Mouse (Mus musculus) hindbrain, embryonic 12.5 days (tissue): ENCODE measurements around the gene Dnajb11. TPM values are rescaled to one million over a fixed set of nuclear protein-coding genes. Genes with fewer than 3 reads are reported as not detected.

Experiments
- ATAC-seq: fragments of 200-750 bp; cut with Nextera tagmentation; 2 replicates; pipeline ENCODE4 v1.8.0; 2017; ENCODE audit warnings: moderate TSS enrichment; ENCODE audit not compliant: low FRiP score
- H3K27ac ChIP-seq: fragments of 300-500 bp; sonication (generic); 2 replicates; pipeline ENCODE4 v1.5.1; 2016; ENCODE audit warnings: mild to moderate bottlenecking
- H3K27me3 ChIP-seq: fragments of 300-500 bp; sonication (generic); 2 replicates; pipeline ENCODE4 v1.6.1; 2016; ENCODE audit warnings: mild to moderate bottlenecking
- H3K36me3 ChIP-seq: fragments of 300-500 bp; sonication (generic); 2 replicates; pipeline ENCODE4 v1.6.1; 2016; ENCODE audit warnings: mild to moderate bottlenecking
- H3K4me1 ChIP-seq: fragments of 300-500 bp; sonication (generic); 2 replicates; pipeline ENCODE4 v1.6.1; 2016
- H3K4me2 ChIP-seq: fragments of 300-500 bp; sonication (generic); replicated peaks from 2 replicates; pipeline ENCODE4 v1.6.1; 2016; ENCODE audit warnings: mild to moderate bottlenecking
- H3K4me3 ChIP-seq: fragments of 300-500 bp; sonication (generic); 2 replicates; pipeline ENCODE4 v1.5.1; 2016; ENCODE audit warnings: mild to moderate bottlenecking
- H3K9ac ChIP-seq: fragments of 300-500 bp; sonication (generic); 2 replicates; pipeline ENCODE4 v1.6.1; 2016; ENCODE audit warnings: mild to moderate bottlenecking, moderate library complexity
- H3K9me3 ChIP-seq: fragments of 300-500 bp; sonication (generic); replicated peaks from 2 replicates; pipeline ENCODE4 v1.6.1; 2016; ENCODE audit warnings: mild to moderate bottlenecking
- WGBS: fragments of 180-500 bp; shearing (Covaris S2); methylation state at CpG from one replicate; pipeline ENCODE4 v1.1.7; 2016; 5-methylcytosine and 5-hydroxymethylcytosine counted together
- polyA plus RNA-seq: library from polyadenylated mRNA; unstranded; fragments of >200 nt; fragmentation: Nextera tagmentation; extraction: Ambion mirVana; gene quantifications from 2 replicates; pipeline ENCODE4 v1.2.1, GENCODE M21; 2016

Dnajb11 gene
- polyA plus RNA-seq = 104 and 112 TPM in 2 replicates

GRCm38 (mm10) chr16:22857431-22858113 is at the start of gene Dnajb11, which contains the start of gene Tbccd1:
Gene Dnajb11 (plus strand): TSS chr16:22857845.
Gene Tbccd1 (minus strand): TSS chr16:22857669.
- Histone ChIP-seq H3K9ac (peak within 1 kb of the TSS; percentile 90), H3K4me2 (peak within 1 kb of the TSS; percentile 73), H3K4me1 (peaks cover 12% of the 10 kb centered on the region), H3K9me3 (no peaks in the 10 kb centered on the region), H3K36me3 (peaks cover 2% of the 10 kb centered on the region), H3K4me3 (peak within 1 kb of the TSS; percentile 99), H3K27me3 (no peaks in the 10 kb centered on the region), H3K27ac (peak within 1 kb of the TSS; percentile 60)
- under 1% methylated on average over 62 of the region's 62 CpGs for WGBS
- ATAC-seq = peak; percentile 100

GRCm38 (mm10) chr16:22811477-22811876 is 46.2 kb upstream of the Dnajb11 start, which contains the start of gene Crygs:
Gene Crygs (minus strand): TSS chr16:22811577.
- no peak within 1 kb of the TSS for H3K4me2 ChIP-seq
- H3K36me3 ChIP-seq = peaks cover 11% of the 10 kb centered on the region; the same call in 1 of the 2 replicates
- H3K4me3 ChIP-seq = no peak within 1 kb of the TSS
- 63% methylated on average over 2 of the region's 2 CpGs for WGBS
- H3K9me3 ChIP-seq = no peaks in the 10 kb centered on the region
- H3K4me1 ChIP-seq = no peaks in the 10 kb centered on the region
- no peak within 1 kb of the TSS for H3K9ac ChIP-seq
- no peak for ATAC-seq
- no peak within 1 kb of the TSS for H3K27ac ChIP-seq
- peaks cover 7% of the 10 kb centered on the region for H3K27me3 ChIP-seq

DNA sequence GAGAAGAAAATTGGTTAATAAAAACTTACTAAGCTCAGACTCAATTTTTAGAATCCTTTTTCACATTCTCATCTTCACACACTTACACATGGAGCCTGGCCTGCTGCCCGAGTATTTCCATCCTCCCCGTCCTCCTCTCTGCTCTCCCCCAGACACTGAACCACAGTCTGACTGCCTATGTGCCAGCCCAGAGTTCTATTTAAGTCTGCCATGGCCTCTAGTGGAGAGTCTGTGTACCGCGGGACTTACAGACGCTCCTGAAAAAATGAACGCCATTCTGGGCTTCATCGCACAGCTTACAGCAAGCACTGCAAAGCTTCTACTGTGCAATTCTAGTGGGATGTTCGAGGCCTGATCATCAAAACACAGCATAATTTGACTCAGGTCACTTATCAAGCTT is 36.9 kb upstream of the Dnajb11 start:
- no peak for ATAC-seq
- no peak overlapping the region for H3K4me2 ChIP-seq

DNA sequence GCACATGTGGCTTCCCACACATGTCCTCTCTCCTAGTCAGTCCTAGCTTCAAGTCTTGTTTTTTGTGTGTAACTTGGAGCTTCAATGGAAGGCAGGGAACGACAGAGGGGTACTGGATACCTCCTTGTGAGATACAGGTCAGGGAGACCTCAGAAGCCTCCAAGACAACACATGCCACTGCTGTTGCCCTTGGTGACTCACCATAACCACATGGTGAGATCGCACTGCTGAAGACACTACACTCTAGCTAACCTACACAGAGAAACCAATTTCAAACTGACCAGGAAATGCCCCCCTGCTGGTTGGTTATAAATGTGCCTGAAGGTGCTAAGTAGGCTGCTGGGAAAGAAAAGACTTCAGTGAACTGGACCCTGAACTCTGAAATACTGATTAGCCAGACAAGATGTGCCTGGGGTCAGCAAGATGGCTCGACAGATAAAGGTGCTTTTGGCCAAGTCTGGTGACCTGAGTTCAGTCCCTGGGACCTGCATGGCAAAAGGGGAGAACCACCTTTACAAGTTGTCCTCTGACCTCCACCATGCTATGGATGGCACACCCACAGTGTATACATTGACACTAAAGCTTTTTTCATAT is 24.6 kb upstream of the Dnajb11 start:
- no peaks in the 10 kb centered on the region for H3K4me1 ChIP-seq
- 87% methylated on average over 3 of the region's 3 CpGs for WGBS
- no peak overlapping the region for H3K4me3 ChIP-seq
- H3K36me3 ChIP-seq = peaks cover 12% of the 10 kb centered on the region
- H3K9me3 ChIP-seq = no peaks in the 10 kb centered on the region
- no peak for ATAC-seq
- H3K27me3 ChIP-seq = no peaks in the 10 kb centered on the region
- H3K4me2 ChIP-seq = no peak overlapping the region
- no peak overlapping the region for H3K9ac ChIP-seq
- H3K27ac ChIP-seq = no peak overlapping the region

More for the DNA sequence above, 36.9 kb upstream of the Dnajb11 start:
- Histone ChIP-seq H3K4me3 (no peak overlapping the region), H3K4me1 (no peaks in the 10 kb centered on the region), H3K36me3 (peaks cover 24% of the 10 kb centered on the region), H3K27ac (no peak overlapping the region), H3K9ac (no peak overlapping the region), H3K9me3 (no peaks in the 10 kb centered on the region), H3K27me3 (no peaks in the 10 kb centered on the region)
- WGBS = 66% methylated on average over 8 of the region's 8 CpGs

GRCm38 (mm10) chr16:22839146-22839857 is 18.3 kb upstream of the Dnajb11 start:
- Histone ChIP-seq H3K27me3 (no peaks in the 10 kb centered on the region), H3K36me3 (peaks cover 20% of the 10 kb centered on the region), H3K27ac (no peak overlapping the region), H3K4me1 (no peaks in the 10 kb centered on the region), H3K4me3 (no peak overlapping the region), H3K4me2 (no peak overlapping the region), H3K9me3 (no peaks in the 10 kb centered on the region), H3K9ac (no peak overlapping the region)
- no peak for ATAC-seq
- WGBS = 86% methylated on average over 3 of the region's 3 CpGs

DNA sequence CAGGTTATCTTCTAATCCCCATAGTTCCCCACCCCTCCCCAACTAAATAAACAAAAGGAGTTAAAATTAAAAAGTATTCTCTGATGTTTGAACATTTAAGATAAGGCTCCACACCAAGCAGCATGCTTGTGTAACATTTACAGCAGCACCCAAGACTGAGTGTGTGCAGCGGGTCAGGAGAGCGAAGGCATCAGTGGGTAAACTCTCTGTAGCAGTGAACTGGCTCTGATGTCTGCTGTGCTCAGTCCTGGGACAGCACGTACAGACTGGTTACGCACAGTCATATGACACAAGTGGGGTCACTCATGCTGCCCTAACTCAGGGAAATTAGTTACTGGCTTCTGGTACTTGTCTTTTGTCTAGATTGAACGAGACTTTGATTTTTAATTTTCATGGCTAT is 14.8 kb upstream of the Dnajb11 start:
- H3K4me3 ChIP-seq = no peak overlapping the region
- H3K27ac ChIP-seq = no peak overlapping the region
- no peaks in the 10 kb centered on the region for H3K9me3 ChIP-seq
- H3K27me3 ChIP-seq = no peaks in the 10 kb centered on the region
- peaks cover 16% of the 10 kb centered on the region; the same call in 1 of the 2 replicates for H3K36me3 ChIP-seq
- no peak overlapping the region for H3K9ac ChIP-seq
- H3K4me2 ChIP-seq = no peak overlapping the region
- ATAC-seq = no peak
- WGBS = 93% methylated on average over 5 of the region's 5 CpGs
- H3K4me1 ChIP-seq = peaks cover 6% of the 10 kb centered on the region

DNA sequence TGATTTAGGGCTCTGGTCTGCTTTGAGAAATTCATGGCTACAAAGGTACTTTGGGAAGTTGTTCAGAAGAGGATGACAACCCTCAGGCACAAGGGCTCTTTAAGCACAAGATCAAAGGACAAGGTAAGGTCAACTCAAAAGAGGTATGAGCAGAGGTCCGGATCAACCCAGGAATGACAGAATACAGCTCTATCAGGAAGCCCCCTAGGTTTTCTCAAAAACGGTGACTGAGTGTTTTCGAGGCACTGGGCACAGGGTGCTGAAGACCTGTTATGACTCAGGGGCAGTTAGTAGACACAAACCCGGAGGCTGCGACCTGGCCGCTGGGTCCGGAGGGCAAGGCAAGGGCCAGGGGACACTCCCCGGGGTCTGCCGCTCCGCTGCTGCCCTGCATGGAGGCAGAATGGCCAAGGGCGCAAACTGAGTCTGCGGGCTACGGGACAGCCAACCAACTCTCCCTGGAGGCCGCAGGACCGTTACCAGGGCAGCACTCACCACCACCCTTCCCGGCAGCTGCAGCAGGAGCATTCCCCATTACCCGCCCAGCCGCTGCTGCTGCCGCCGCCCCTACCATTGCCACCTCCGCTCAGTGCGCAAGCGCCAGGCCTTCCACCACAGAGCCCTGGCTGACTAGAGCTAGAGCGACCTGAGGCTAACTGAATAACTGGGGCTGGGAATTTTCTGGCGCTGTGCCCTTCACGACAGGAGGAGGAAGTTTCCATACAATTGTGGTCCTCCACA is 13.4 kb upstream of the Dnajb11 start:
- Histone ChIP-seq H3K9me3 (no peaks in the 10 kb centered on the region), H3K27me3 (no peaks in the 10 kb centered on the region), H3K4me2 (peak overlapping the region; percentile 82), H3K4me3 (peak overlapping the region; percentile 49), H3K9ac (peak overlapping the region; percentile 80), H3K4me1 (peaks cover 6% of the 10 kb centered on the region), H3K36me3 (peaks cover 11% of the 10 kb centered on the region; the same call in 1 of the 2 replicates), H3K27ac (peak overlapping the region; percentile 49; the same call in 1 of the 2 replicates)
- 11% methylated on average over 26 of the region's 26 CpGs for WGBS
- ATAC-seq = peak; percentile 94

GRCm38 (mm10) chr16:22844834-22845233 is 12.8 kb upstream of the Dnajb11 start:
- no peak overlapping the region for H3K27ac ChIP-seq
- peak overlapping the region; percentile 80 for H3K9ac ChIP-seq
- no peaks in the 10 kb centered on the region for H3K9me3 ChIP-seq
- no peaks in the 10 kb centered on the region for H3K27me3 ChIP-seq
- peak overlapping the region; percentile 49 for H3K4me3 ChIP-seq
- H3K4me2 ChIP-seq = peak overlapping the region; percentile 82
- H3K4me1 ChIP-seq = peaks cover 6% of the 10 kb centered on the region
- WGBS = 78% methylated on average over 5 of the region's 5 CpGs
- peaks cover 7% of the 10 kb centered on the region; the same call in 1 of the 2 replicates for H3K36me3 ChIP-seq
- ATAC-seq = 0 out of 2 replicates have a peak, but pooled peaks have one; percentile 17

GRCm38 (mm10) chr16:22845481-22845880 is 12.2 kb upstream of the Dnajb11 start:
- ATAC-seq = no peak

GRCm38 (mm10) chr16:22847686-22848085 is 10.0 kb upstream of the Dnajb11 start:
- no peak overlapping the region for H3K9ac ChIP-seq
- H3K4me3 ChIP-seq = no peak overlapping the region
- H3K9me3 ChIP-seq = no peaks in the 10 kb centered on the region
- peaks cover 6% of the 10 kb centered on the region for H3K4me1 ChIP-seq
- H3K4me2 ChIP-seq = no peak overlapping the region
- no peak for ATAC-seq
- 86% methylated on average over 1 of the region's 1 CpGs for WGBS
- H3K27me3 ChIP-seq = no peaks in the 10 kb centered on the region
- H3K27ac ChIP-seq = no peak overlapping the region
- H3K36me3 ChIP-seq = no peaks in the 10 kb centered on the region

More at GRCm38 (mm10) chr16:22845481-22845880, 12.2 kb upstream of the Dnajb11 start:
- Histone ChIP-seq H3K9me3 (no peaks in the 10 kb centered on the region), H3K4me2 (no peak overlapping the region), H3K4me1 (peaks cover 6% of the 10 kb centered on the region), H3K36me3 (peaks cover under 1% of the 10 kb centered on the region; the same call in 1 of the 2 replicates), H3K9ac (no peak overlapping the region), H3K27ac (no peak overlapping the region), H3K4me3 (no peak overlapping the region), H3K27me3 (no peaks in the 10 kb centered on the region)
- WGBS = 89% methylated on average over 4 of the region's 4 CpGs

GRCm38 (mm10) chr16:22848331-22848730 is 9.3 kb upstream of the Dnajb11 start:
- Histone ChIP-seq H3K9me3 (no peaks in the 10 kb centered on the region), H3K9ac (no peak overlapping the region), H3K27ac (no peak overlapping the region), H3K27me3 (no peaks in the 10 kb centered on the region), H3K36me3 (no peaks in the 10 kb centered on the region), H3K4me3 (no peak overlapping the region), H3K4me1 (peaks cover 6% of the 10 kb centered on the region), H3K4me2 (no peak overlapping the region)
- 92% methylated on average over 1 of the region's 1 CpGs for WGBS
- ATAC-seq = no peak
